Mouse (Mus musculus) urinary bladder, adult 18-20 months (tissue): ENCODE results near the gene Rd3.

ENCODE experiments used
- DNase-seq, 2 experiments: peaks; one replicate each; pipeline ENCODE4 v3.0.0; 2022; ENCODE audit warnings: low spot score in 2 of 2, mixed read lengths in 2 of 2

Gene Rd3

DNA sequence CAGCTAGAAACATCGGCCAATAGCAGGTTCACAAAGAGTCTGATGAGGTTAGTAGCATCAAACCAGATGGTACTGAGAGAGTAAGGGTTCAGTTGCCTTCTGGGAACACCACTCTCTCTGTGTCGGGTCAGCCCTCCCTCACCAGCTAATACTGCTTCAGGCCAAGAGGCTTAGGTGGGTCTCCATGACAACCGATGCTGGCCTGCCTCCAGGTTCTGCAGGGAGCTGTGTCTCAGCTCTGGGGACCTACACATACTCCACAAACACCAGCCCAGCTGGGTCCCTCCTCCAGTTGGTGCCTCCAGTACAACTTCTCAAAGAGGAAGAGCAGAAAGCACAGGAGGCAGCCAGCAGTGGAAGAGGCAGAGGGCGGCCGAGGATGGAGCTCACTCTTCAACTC is at the start of gene Rd3:
Gene Rd3 (plus strand): TSS at position 184 of the 400 bp plus-strand sequence.
- DNase-seq, result no peak

- no peak for DNase-seq
Observed at GRCm38 (mm10) chr1:191928345-191928744, 48.8 kb upstream of the Rd3 start.

- DNase-seq, result no peak
Observed at GRCm38 (mm10) chr1:191929065-191929464, 48.1 kb upstream of the Rd3 start.

- no peak for DNase-seq
Observed at GRCm38 (mm10) chr1:191929897-191930524, 47.2 kb upstream of the Rd3 start.

GRCm38 (mm10) chr1:191930525-191931105 is 46.6 kb upstream of the Rd3 start:
- no peak for DNase-seq

DNA sequence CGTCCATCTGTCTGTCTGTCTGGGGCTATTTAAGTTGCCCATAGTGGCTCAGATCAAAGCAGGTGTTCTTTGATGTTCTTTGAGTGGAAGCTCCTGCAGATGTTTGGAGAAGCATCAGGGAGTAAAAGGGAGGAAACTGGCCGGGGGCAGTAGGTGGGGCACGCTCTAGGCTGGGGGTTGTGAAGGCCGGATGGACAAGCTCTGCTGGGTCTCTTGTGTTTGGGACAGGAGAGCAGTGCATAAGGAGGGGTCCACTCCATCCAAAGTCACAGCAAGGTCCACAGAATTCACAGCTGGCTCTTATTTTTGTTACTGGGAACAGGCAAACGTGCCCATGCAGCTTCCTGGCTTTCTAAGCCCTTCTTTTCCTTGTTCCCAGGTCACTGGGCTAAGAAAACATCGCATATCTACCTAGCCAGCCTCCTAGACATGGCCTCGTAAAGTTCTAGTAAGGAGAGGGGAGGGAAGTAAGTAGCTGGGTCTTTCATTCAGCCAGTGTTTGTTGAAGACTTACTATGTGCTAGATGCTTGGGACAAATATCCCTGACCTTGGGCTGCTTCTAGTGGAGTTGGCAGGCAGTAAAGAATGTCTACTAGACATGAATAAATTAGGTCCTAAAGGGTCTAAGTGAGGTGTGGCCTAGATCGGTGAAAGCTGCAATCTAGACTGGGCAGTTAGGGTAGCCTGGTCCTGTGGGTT is 44.7 kb upstream of the Rd3 start:
- DNase-seq, result no peak

GRCm38 (mm10) chr1:191932986-191933632 is 44.1 kb upstream of the Rd3 start:
- DNase-seq, result no peak

DNA sequence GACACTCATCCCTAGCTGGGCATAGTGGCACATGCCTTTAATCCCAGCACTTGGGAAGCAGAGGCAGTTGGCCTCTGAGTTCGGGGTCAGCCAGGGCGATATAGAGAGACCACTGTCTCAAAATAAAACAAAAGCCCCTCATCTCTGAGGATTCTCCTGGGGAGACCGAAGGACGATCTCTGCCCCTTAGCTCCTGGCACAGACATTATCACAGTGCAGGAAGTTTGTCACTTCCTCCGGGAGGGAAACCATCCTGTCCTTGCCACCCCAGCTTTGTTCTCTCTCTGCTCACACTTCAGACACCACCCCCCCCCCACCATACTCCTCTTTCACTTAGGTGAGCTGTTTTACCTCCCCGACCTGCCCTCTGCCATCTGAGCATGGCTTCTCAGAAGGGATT is 33.5 kb upstream of the Rd3 start:
- no peak for DNase-seq

DNA sequence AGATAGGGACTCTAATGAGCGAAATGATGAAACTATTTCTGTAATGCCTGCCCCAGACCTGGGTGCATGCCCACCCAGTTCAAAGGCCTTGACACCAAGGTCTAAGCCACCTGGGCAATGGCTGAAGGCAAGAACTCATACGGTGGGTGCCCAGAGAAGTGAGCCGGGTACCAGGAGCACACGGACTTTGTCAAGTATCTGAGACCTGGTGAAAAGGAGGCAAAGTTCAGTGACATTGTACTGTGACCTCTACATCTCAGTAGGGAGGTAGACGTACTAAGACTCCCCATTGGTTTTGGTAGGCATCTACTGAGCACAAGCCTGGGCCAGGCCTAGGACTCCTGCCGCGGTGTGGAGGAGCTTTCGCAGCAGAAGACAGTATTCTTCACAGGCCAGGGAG is 31.8 kb upstream of the Rd3 start:
- DNase-seq, result no peak

GRCm38 (mm10) chr1:191945756-191946155 is 31.4 kb upstream of the Rd3 start:
- DNase-seq, result no peak

- no peak for DNase-seq
Observed at GRCm38 (mm10) chr1:191946261-191946660, 30.9 kb upstream of the Rd3 start.

DNA sequence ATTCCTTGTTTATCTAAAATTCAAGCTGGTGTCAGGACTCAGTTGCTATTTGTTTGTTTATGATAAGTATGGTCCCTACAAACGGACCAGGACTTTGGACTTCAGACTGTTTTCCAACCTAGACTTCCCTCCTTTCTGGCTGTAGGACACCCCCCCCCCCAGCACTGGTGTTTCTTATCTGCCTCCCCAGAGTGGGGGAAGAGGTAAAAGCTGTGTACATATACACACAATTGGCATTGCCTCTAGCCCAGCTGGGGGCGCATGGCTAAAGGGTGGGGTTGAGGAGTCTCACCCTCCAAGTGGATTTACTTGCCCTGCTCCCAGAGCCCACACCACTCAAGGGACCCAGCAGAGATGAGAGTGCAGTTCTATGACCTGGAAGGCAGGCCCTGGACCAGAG is 30.3 kb upstream of the Rd3 start:
- no peak for DNase-seq

DNA sequence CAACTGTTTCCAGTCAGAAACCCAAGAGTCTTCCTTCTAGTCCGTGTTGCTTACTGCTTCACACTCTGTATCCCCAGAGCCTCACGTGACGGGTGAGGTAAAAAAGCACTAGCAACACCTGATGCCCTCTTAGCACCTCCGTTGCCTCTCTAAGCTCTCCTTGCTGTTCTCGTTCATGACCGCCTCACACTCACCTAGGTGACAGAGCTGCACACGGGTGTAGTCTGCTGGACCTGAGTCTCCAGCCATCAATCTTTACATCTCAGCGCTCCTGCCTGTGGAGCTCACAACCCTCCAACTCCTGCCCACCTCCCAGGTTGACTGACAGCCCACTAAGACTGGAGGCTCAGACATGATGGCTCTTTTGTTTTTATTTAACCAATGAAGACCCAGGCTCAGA is 29.4 kb upstream of the Rd3 start:
- DNase-seq, result no peak

GRCm38 (mm10) chr1:191948600-191948999 is 28.6 kb upstream of the Rd3 start:
- DNase-seq, result no peak

DNA sequence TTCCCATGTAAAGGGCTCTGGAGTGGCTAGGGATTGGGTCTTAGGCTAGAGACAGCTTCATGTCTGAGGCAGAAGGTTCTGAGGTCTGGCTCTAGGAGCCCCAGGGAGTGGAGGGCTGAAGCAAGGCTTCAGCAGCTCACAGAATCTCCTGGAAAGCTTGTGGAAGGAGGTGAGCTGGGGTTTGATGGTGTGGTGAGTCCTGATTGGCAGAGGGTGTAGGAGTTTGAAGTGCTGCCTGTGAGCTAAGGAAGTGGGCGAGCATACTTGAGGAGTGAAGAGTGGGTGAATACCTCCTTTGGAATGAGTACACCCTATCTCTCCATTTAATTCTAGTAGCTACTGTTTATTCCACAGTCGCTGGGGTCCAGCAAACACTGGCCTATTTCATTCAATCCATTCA is 26.6 kb upstream of the Rd3 start:
- DNase-seq, result no peak

DNA sequence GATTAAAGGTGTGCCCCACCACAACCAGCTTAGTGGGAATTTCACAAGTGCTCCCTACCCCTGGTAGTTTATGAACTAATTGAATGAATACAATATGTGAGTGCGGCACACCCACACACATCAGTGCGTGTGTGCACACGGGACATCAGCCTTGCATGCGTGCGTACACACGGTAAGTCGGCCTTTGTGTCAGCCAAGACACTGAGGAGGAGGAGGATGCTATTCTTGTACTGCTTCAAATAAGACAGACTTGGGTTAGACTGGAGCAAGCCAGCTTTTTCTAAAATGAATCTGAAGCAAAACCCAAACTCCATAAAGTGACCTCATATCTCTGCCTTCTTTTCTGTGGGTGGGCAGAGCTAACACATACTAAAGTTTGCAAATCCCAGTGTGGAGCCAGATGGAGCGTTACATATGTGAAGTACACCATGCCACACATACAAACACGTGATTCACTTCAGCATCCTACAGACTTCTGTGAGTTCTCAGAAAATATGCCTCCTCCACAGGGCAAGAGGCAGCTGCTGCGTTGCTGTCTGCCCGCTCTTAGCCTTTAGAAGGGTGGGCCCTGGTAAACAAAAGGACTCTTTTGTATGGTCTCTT is 24.3 kb upstream of the Rd3 start:
- no peak for DNase-seq

- no peak for DNase-seq
Observed at GRCm38 (mm10) chr1:191955101-191955500, 22.1 kb upstream of the Rd3 start.

GRCm38 (mm10) chr1:191956261-191956660 is 20.9 kb upstream of the Rd3 start:
- DNase-seq, result no peak

- DNase-seq, result no peak
Observed at GRCm38 (mm10) chr1:191956871-191957270, 20.3 kb upstream of the Rd3 start.

GRCm38 (mm10) chr1:191957321-191957720 is 19.8 kb upstream of the Rd3 start:
- DNase-seq, result no peak

GRCm38 (mm10) chr1:191960946-191961345 is 16.2 kb upstream of the Rd3 start:
- no peak for DNase-seq

GRCm38 (mm10) chr1:191963413-191963812 is 13.8 kb upstream of the Rd3 start:
- DNase-seq, result no peak
